ENCODE assay signal across 8 mouse cellular contexts in the genomic region with DNA sequence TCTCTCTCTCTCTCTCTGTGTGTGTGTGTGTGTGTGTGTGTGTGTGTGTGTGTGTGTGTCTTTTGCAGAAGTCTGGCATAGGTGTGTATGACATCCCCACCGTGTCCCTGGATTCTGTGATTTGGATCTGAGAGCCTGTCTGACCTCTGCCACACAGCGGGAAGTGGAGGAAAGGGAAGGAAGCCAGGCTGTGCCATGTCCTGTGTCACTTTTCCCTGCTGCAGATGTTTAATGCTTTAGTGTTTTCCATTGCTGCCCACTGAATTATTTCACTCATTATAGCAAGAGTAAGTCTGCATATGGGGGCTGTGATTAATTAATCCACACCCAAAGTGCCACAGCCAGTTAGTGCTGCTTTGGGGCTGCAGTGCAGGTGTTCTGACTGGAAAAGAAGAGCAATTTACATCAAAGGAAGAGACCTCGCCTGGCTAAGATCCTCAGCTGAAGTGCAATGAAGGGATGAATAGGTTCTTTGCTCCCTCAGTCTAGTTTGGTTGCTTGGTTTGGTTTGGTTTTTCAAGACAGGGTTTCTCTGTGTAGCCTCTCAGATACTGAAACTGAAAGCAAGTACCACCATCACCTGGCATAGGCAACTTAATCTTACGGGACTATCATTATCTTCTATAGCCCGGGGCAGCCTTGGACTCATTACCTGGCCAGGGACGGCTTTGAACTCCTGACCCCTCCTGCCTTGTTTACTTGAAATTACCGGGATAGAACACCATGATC. TPM values are rescaled to one million over a fixed set of nuclear protein-coding genes. Genes with fewer than 3 reads are reported as not detected.
DNase-seq lines count a peak whose midpoint lies in the region; ATAC-seq lines count a peak whose summit lies in the region.

No protein-coding gene starts in this region.

- H3K27me3 ChIP-seq in heart, embryonic 15.5 days: no peaks in the 10 kb centered on the region

- WGBS in heart, embryonic 15.5 days: 48% methylated on average over 7 of the region's 7 CpGs

- H3K4me3 ChIP-seq in heart, embryonic 15.5 days: peak overlapping the region; percentile 60

- no peaks in the 10 kb centered on the region for H3K36me3 ChIP-seq in heart, embryonic 15.5 days

- peak overlapping the region; percentile 54; the same call in 1 of the 2 replicates for H3K27ac ChIP-seq in heart, embryonic 15.5 days

- intact Hi-C loops in heart, postnatal 36 days (cut with DNase I): loop anchor here (2.0 kb wide), 2 partner anchors 51 to 87 kb away; a partner anchor contains a TSS

- peak; percentile 61 for ATAC-seq in CD4-positive, CD25-positive, alpha-beta regulatory T cell, adult 4 months
- ATAC-seq in heart, embryonic 15.5 days (replicated peaks; ENCODE audit: insufficient number of reproducible peaks, insufficient read depth, low FRiP score, low read depth): no peak
- peak; percentile 19; the same call in 1 of the 2 replicates for ATAC-seq in megakaryocyte, adult 5-6 weeks (ENCODE audit: poor library complexity, severe bottlenecking)

- no peaks in the 10 kb centered on the region for H3K9me3 ChIP-seq in heart, embryonic 15.5 days (replicated peaks)

- H3K4me2 ChIP-seq in heart, embryonic 15.5 days: peak overlapping the region; percentile 98

- H3K4me1 ChIP-seq in heart, embryonic 15.5 days (replicated peaks): peaks cover 19% of the 10 kb centered on the region

- peak; percentile 94 for DNase-seq in heart, adult 11 months
- DNase-seq in heart, postnatal 36 days: no peak
- DNase-seq in ovary, postnatal 36 days (ENCODE audit: low spot score): no peak
- no peak for DNase-seq in adrenal gland, postnatal 36 days
- DNase-seq in adrenal gland, postnatal 25 days: no peak

- no peak overlapping the region for H3K9ac ChIP-seq in heart, embryonic 15.5 days

RNA-seq across cellular contexts. Expression of a gene that starts 51.2 kb away (rescaled TPM):
- total RNA-seq in heart, postnatal 36 days (2021): 10 to 100 TPM; 17.9 to 22.4 TPM
- polyA plus RNA-seq in CD4-positive, CD25-positive, alpha-beta regulatory T cell, adult 4 months (2017; shearing (Covaris generic)): 10 to 100 TPM; 10.2 to 13.6 TPM
- 4.6 and 5.4 TPM in 2 replicates for polyA plus RNA-seq in heart, embryonic 15.5 days (2015; fragmentation: Nextera tagmentation; extraction: Ambion mirVana)
- 86.5 and 89.6 TPM in 2 replicates for total RNA-seq in megakaryocyte, adult 5-6 weeks (2015)
- total RNA-seq in megakaryocyte, adult 5-6 weeks (2017): 80.4 and 101 TPM in 2 replicates
- 10 to 100 TPM; 17.4 to 21.2 TPM for total RNA-seq in adrenal gland, postnatal 36 days (2021)
- 19.6 and 23.4 TPM in 2 replicates for total RNA-seq in adrenal gland, postnatal 25 days (2021)
